Mouse (Mus musculus) c-Kit-positive CD71-positive TER-119-negative erythroid progenitor cells, embryonic 14.5 days (primary cell): ENCODE measurements at regions not wholly inside any gene's neighbourhood (a gene's known extent, or its start where the extent isn't known, plus 50 kb on each side); places are given as distances from the start of the nearest gene placed in this dataset.

Experiments used
- DNase-seq: peaks from one replicate; pipeline ENCODE4 v3.0.0-alpha.2; 2013; ENCODE audit warnings: low read depth

GRCm38 (mm10) chr12:14088960-14089359 is 62.9 kb downstream of the Fam84a start:
- no peak for DNase-seq

GRCm38 (mm10) chr12:14082771-14083170 is 69.1 kb downstream of the Fam84a start:
- no peak for DNase-seq

GRCm38 (mm10) chr12:14079892-14080291 is 72.0 kb downstream of the Fam84a start:
- no peak for DNase-seq

GRCm38 (mm10) chr12:14069049-14069448 is 82.8 kb downstream of the Fam84a start:
- DNase-seq, result no peak

- no peak for DNase-seq
Measured at GRCm38 (mm10) chr12:14065401-14065800, 86.5 kb downstream of the Fam84a start.

- no peak for DNase-seq
Measured at GRCm38 (mm10) chr12:14063276-14063675, 88.6 kb downstream of the Fam84a start.

- DNase-seq, result no peak
Measured at GRCm38 (mm10) chr12:14056116-14056515, 95.7 kb downstream of the Fam84a start.

- DNase-seq, result no peak
Measured at GRCm38 (mm10) chr12:14032363-14032762, 119.5 kb downstream of the Fam84a start.

GRCm38 (mm10) chr12:14015271-14015670 is 136.6 kb downstream of the Fam84a start:
- DNase-seq, result no peak

- no peak for DNase-seq
Measured at GRCm38 (mm10) chr12:14005991-14006390, 145.9 kb downstream of the Fam84a start.

- DNase-seq, result no peak
Measured at GRCm38 (mm10) chr12:14001672-14002071, 150.2 kb downstream of the Fam84a start.

- no peak for DNase-seq
Measured at GRCm38 (mm10) chr12:13984396-13984776, 167.5 kb downstream of the Fam84a start.

GRCm38 (mm10) chr12:13983631-13984395 is 168.0 kb downstream of the Fam84a start:
- DNase-seq, result no peak

GRCm38 (mm10) chr12:13964537-13964936 is 187.3 kb downstream of the Fam84a start:
- no peak for DNase-seq

GRCm38 (mm10) chr12:13939494-13939893 is 212.4 kb downstream of the Fam84a start:
- no peak for DNase-seq

- DNase-seq, result no peak
Measured at GRCm38 (mm10) chr12:13921066-13921465, 230.8 kb downstream of the Fam84a start.

GRCm38 (mm10) chr12:13883317-13883716 is 268.5 kb downstream of the Fam84a start:
- no peak for DNase-seq

GRCm38 (mm10) chr12:13869161-13869560 is 282.7 kb downstream of the Fam84a start:
- DNase-seq, result no peak

GRCm38 (mm10) chr12:13861226-13861625 is 290.6 kb downstream of the Fam84a start:
- no peak for DNase-seq

- DNase-seq, result no peak
Measured at GRCm38 (mm10) chr12:13844532-13845485, 307.0 kb downstream of the Fam84a start.

GRCm38 (mm10) chr12:13843423-13844080 is 308.3 kb downstream of the Fam84a start:
- no peak for DNase-seq

GRCm38 (mm10) chr12:13841238-13841637 is 310.6 kb downstream of the Fam84a start:
- DNase-seq, result no peak
